Mouse (Mus musculus): ENCODE data around the gene Zfp821. TPM values are rescaled to one million over a fixed set of nuclear protein-coding genes. Genes with fewer than 3 reads are reported as not detected.

Zfp821 gene
- total and polyA plus RNA-seq, 3 experiments: 4.7 to 10.4 (median 7.9) TPM

- no peak for TF ChIP-seq CTCF (IDR thresholded peaks at IDR 0.05; ENCODE audit: low read depth, low read length)
- TF ChIP-seq GATA2 (IDR thresholded peaks at IDR 0.05; ENCODE audit: borderline replicate concordance, low read depth, low read length): no peak
- no peak for TF ChIP-seq TAL1 (conservative IDR thresholded peaks at IDR 0.05; ENCODE audit: low read depth, low read length)
- no peak for TF ChIP-seq POLR2AphosphoS5 (IDR thresholded peaks at IDR 0.05; ENCODE audit: insufficient replicate concordance, low read depth, low read length)
- TF ChIP-seq GATA1 (IDR thresholded peaks at IDR 0.05; ENCODE audit: borderline replicate concordance, low read length): no peak
- Histone ChIP-seq H3K4me1 (ENCODE audit: insufficient read depth, low read depth, low read length) (peaks cover 6% of the 10 kb centered on the region), H3K4me3 (ENCODE audit: low read depth, low read length) (no peak overlapping the region), H3K9me3 (replicated peaks) (peaks cover 8% of the 10 kb centered on the region), H3K27me3 (ENCODE audit: insufficient read depth, low read length) (peaks cover 10% of the 10 kb centered on the region; the same call in 1 of the 2 replicates), H3K36me3 (replicated peaks) (no peaks in the 10 kb centered on the region)
- no peak for DNase-seq (ENCODE audit: low spot score)
- no peak for ATAC-seq (ENCODE audit: extremely low read depth, insufficient number of reproducible peaks, low FRiP score, poor library complexity, severe bottlenecking)
Observed at GRCm38 (mm10) chr8:109764031-109764430, 58.7 kb downstream of the Zfp821 start.

- H3K4me3 ChIP-seq (ENCODE audit: low read depth, low read length): no peak overlapping the region
- peaks cover 6% of the 10 kb centered on the region for H3K4me1 ChIP-seq (ENCODE audit: insufficient read depth, low read depth, low read length)
- DNase-seq (ENCODE audit: low spot score) (no peak), ATAC-seq (ENCODE audit: extremely low read depth, insufficient number of reproducible peaks, low FRiP score, poor library complexity, severe bottlenecking) (no peak)
- peaks cover 6% of the 10 kb centered on the region for H3K27me3 ChIP-seq (ENCODE audit: insufficient read depth, low read length)
- H3K9me3 ChIP-seq (replicated peaks): peaks cover 8% of the 10 kb centered on the region
- no peak for TF ChIP-seq GATA1 (IDR thresholded peaks at IDR 0.05; ENCODE audit: borderline replicate concordance, low read length)
- TF ChIP-seq POLR2AphosphoS5 (IDR thresholded peaks at IDR 0.05; ENCODE audit: insufficient replicate concordance, low read depth, low read length): no peak
- TF ChIP-seq GATA2 (IDR thresholded peaks at IDR 0.05; ENCODE audit: borderline replicate concordance, low read depth, low read length): no peak
- no peaks in the 10 kb centered on the region for H3K36me3 ChIP-seq (replicated peaks)
Observed at GRCm38 (mm10) chr8:109766081-109766480, 60.7 kb downstream of the Zfp821 start.

DNA sequence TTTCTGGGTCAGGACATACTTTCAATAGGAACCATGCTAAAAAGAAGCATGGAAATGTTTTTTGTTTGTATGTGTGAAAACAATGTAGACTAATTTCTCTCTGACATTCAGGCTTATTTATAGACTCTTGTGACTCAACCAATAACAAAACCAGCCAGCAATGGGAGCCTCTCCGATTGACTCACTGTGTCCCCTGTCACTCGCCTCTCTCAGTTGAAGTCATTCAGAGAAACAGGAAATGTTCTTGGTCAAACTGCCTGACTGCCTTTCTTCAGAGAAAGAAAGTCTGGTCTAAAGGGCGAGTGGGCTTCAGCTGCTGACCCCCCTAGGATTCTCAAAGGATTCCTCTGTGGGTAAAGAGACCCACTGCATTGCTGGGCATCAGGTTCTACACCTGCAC lies 67.8 kb downstream of the Zfp821 start:
- DNase-seq (ENCODE audit: low spot score) (no peak), ATAC-seq (ENCODE audit: extremely low read depth, insufficient number of reproducible peaks, low FRiP score, poor library complexity, severe bottlenecking) (no peak)
- Histone ChIP-seq H3K4me1 (ENCODE audit: insufficient read depth, low read depth, low read length) (peaks cover 6% of the 10 kb centered on the region; the same call in 1 of the 2 replicates), H3K27me3 (ENCODE audit: insufficient read depth, low read length) (peaks cover 22% of the 10 kb centered on the region), H3K36me3 (replicated peaks) (no peaks in the 10 kb centered on the region), H3K4me3 (ENCODE audit: low read depth, low read length) (no peak overlapping the region), H3K9me3 (replicated peaks) (no peaks in the 10 kb centered on the region)
- TF ChIP-seq POLR2AphosphoS5 (IDR thresholded peaks at IDR 0.05; ENCODE audit: insufficient replicate concordance, low read depth, low read length) (no peak), CTCF (IDR thresholded peaks at IDR 0.05; ENCODE audit: low read depth, low read length) (no peak), GATA2 (IDR thresholded peaks at IDR 0.05; ENCODE audit: borderline replicate concordance, low read depth, low read length) (no peak), GATA1 (IDR thresholded peaks at IDR 0.05; ENCODE audit: borderline replicate concordance, low read length) (no peak)

Other genes starting within 250 kb of the Zfp821 start
- not detected in 2 replicates for gene Pmfbp1, start 211.5 kb upstream of the Zfp821 start, total RNA-seq (2014; fragmentation: Nextera tagmentation)
- gene Pmfbp1, start 211.5 kb upstream of the Zfp821 start, total RNA-seq (2017): 0.05 TPM in 1 of 2 replicates, not detected in the other
- not detected in 2 replicates for gene Pmfbp1, start 211.5 kb upstream of the Zfp821 start, polyA plus RNA-seq (2012)
- gene Dhx38, start 139.7 kb upstream of the Zfp821 start, total RNA-seq (2014; fragmentation: Nextera tagmentation): 16.3 and 22.9 TPM in 2 replicates
- gene Dhx38, start 139.7 kb upstream of the Zfp821 start, total RNA-seq (2017): 36.1 and 37.5 TPM in 2 replicates
- 26.8 and 34.1 TPM in 2 replicates for gene Dhx38, start 139.7 kb upstream of the Zfp821 start, polyA plus RNA-seq (2012)
- 9.6 and 10.5 TPM in 2 replicates for gene Txnl4b, start 139.7 kb upstream of the Zfp821 start, total RNA-seq (2014; fragmentation: Nextera tagmentation)
- gene Txnl4b, start 139.7 kb upstream of the Zfp821 start, total RNA-seq (2017): 20.3 TPM in 2 replicates
- gene Txnl4b, start 139.7 kb upstream of the Zfp821 start, polyA plus RNA-seq (2012): 6.1 and 8.1 TPM in 2 replicates
- gene Hp, start 126.4 kb upstream of the Zfp821 start, total RNA-seq (2014; fragmentation: Nextera tagmentation): not detected in 2 replicates
- gene Hp, start 126.4 kb upstream of the Zfp821 start, total RNA-seq (2017): not detected in 2 replicates
- gene Hp, start 126.4 kb upstream of the Zfp821 start, polyA plus RNA-seq (2012): 0.24 and 0.28 TPM in 2 replicates
- 22.6 and 24.6 TPM in 2 replicates for gene Dhodh, start 96.9 kb upstream of the Zfp821 start, total RNA-seq (2014; fragmentation: Nextera tagmentation)
- 23.7 and 29.4 TPM in 2 replicates for gene Dhodh, start 96.9 kb upstream of the Zfp821 start, total RNA-seq (2017)
- 110 and 117 TPM in 2 replicates for gene Dhodh, start 96.9 kb upstream of the Zfp821 start, polyA plus RNA-seq (2012)
- 23.9 and 30.0 TPM in 2 replicates for gene Pkd1l3, start 91.0 kb upstream of the Zfp821 start, total RNA-seq (2014; fragmentation: Nextera tagmentation)
- 7.0 and 11.2 TPM in 2 replicates for gene Pkd1l3, start 91.0 kb upstream of the Zfp821 start, total RNA-seq (2017)
- 2.2 and 3.5 TPM in 2 replicates for gene Pkd1l3, start 91.0 kb upstream of the Zfp821 start, polyA plus RNA-seq (2012)
- gene Ist1, start 12.3 kb upstream of the Zfp821 start, total RNA-seq (2014; fragmentation: Nextera tagmentation): 55.1 and 69.7 TPM in 2 replicates
- 88.4 and 92.4 TPM in 2 replicates for gene Ist1, start 12.3 kb upstream of the Zfp821 start, total RNA-seq (2017)
- 23.4 and 25.8 TPM in 2 replicates for gene Ist1, start 12.3 kb upstream of the Zfp821 start, polyA plus RNA-seq (2012)
- 27.6 and 29.5 TPM in 2 replicates for gene Atxn1l, start 32.2 kb downstream of the Zfp821 start, total RNA-seq (2014; fragmentation: Nextera tagmentation)
- gene Atxn1l, start 32.2 kb downstream of the Zfp821 start, total RNA-seq (2017): 18.4 and 20.7 TPM in 2 replicates
- gene Atxn1l, start 32.2 kb downstream of the Zfp821 start, polyA plus RNA-seq (2012): 33.4 and 36.8 TPM in 2 replicates
- 114 and 127 TPM in 2 replicates for gene Ap1g1, start 73.0 kb downstream of the Zfp821 start, total RNA-seq (2014; fragmentation: Nextera tagmentation)
- gene Ap1g1, start 73.0 kb downstream of the Zfp821 start, total RNA-seq (2017): 76.0 and 87.5 TPM in 2 replicates
- 49.3 and 73.7 TPM in 2 replicates for gene Ap1g1, start 73.0 kb downstream of the Zfp821 start, polyA plus RNA-seq (2012)
- gene Phlpp2, start 163.0 kb downstream of the Zfp821 start, total RNA-seq (2014; fragmentation: Nextera tagmentation): 9.5 and 15.0 TPM in 2 replicates
- 4.8 and 6.5 TPM in 2 replicates for gene Phlpp2, start 163.0 kb downstream of the Zfp821 start, total RNA-seq (2017)
- 2.9 and 3.7 TPM in 2 replicates for gene Phlpp2, start 163.0 kb downstream of the Zfp821 start, polyA plus RNA-seq (2012)